Mouse (Mus musculus) left cerebral cortex, adult 9 months (tissue): ENCODE results near the gene Erbb3.

ENCODE experiments used
- DNase-seq, 2 experiments: peaks; one replicate each; pipeline ENCODE4 v3.0.0; 2022; ENCODE audit warnings: low spot score in 2 of 2

Erbb3 gene

GRCm38 (mm10) chr10:128612433-128613153 is 23.1 kb upstream of the Erbb3 start:
- peak in 1 of 2 experiments; percentile 69 for DNase-seq

- DNase-seq: no peak
Observed at GRCm38 (mm10) chr10:128606483-128606882, 17.0 kb upstream of the Erbb3 start.

- no peak for DNase-seq
Observed at GRCm38 (mm10) chr10:128602470-128603128, 13.1 kb upstream of the Erbb3 start.

GRCm38 (mm10) chr10:128601499-128601898 is 12.0 kb upstream of the Erbb3 start:
- no peak for DNase-seq

- no peak for DNase-seq
Observed at GRCm38 (mm10) chr10:128598476-128598875, 9.0 kb upstream of the Erbb3 start.

- DNase-seq: no peak
Observed at GRCm38 (mm10) chr10:128592797-128593196, 3.3 kb upstream of the Erbb3 start.

- DNase-seq: no peak
Observed at GRCm38 (mm10) chr10:128591436-128591835, 2.0 kb upstream of the Erbb3 start.

- DNase-seq: peak in 1 of 2 experiments; percentile 40
Observed at GRCm38 (mm10) chr10:128590193-128590690, 790 bp upstream of the Erbb3 start.

- DNase-seq: no peak
Observed at GRCm38 (mm10) chr10:128588775-128589463, 533 bp downstream of the Erbb3 start.

GRCm38 (mm10) chr10:128588136-128588535 is 1.3 kb downstream of the Erbb3 start:
- no peak for DNase-seq

- no peak for DNase-seq
Observed at GRCm38 (mm10) chr10:128587697-128588096, 1.8 kb downstream of the Erbb3 start.

GRCm38 (mm10) chr10:128587120-128587519 is 2.3 kb downstream of the Erbb3 start:
- DNase-seq: no peak

- peak in 1 of 2 experiments; percentile 21 for DNase-seq
Observed at GRCm38 (mm10) chr10:128586546-128586945, 2.9 kb downstream of the Erbb3 start.

- DNase-seq: no peak
Observed at GRCm38 (mm10) chr10:128584386-128584785, 5.1 kb downstream of the Erbb3 start.

- no peak for DNase-seq
Observed at GRCm38 (mm10) chr10:128583644-128584043, 5.8 kb downstream of the Erbb3 start.

GRCm38 (mm10) chr10:128579731-128580130 is 9.7 kb downstream of the Erbb3 start:
- DNase-seq: no peak

GRCm38 (mm10) chr10:128579298-128579697 is 10.2 kb downstream of the Erbb3 start:
- no peak for DNase-seq

- no peak for DNase-seq
Observed at GRCm38 (mm10) chr10:128578330-128578729, 11.1 kb downstream of the Erbb3 start.

GRCm38 (mm10) chr10:128575063-128575462 is 14.4 kb downstream of the Erbb3 start:
- no peak for DNase-seq

GRCm38 (mm10) chr10:128565788-128566531 is 23.5 kb downstream of the Erbb3 start, which contains the start of gene Pa2g4:
TSS of gene Pa2g4 (minus strand) at chr10:128565987.
- DNase-seq: peak; percentile 97 to 99

GRCm38 (mm10) chr10:128565206-128565787 is 24.2 kb downstream of the Erbb3 start:
- peak in 1 of 2 experiments; percentile 40 for DNase-seq
